Mouse (Mus musculus) G1E-ER4 (cell line): ENCODE measurements around the gene Kctd19. TPM values are rescaled to one million over a fixed set of nuclear protein-coding genes. Genes with fewer than 3 reads are reported as not detected.

ENCODE experiments used
- GATA1 ChIP-seq: IDR thresholded peaks from one replicate; pipeline ENCODE4 v1.8.0; 2012; ENCODE audit warnings: low read length, inconsistent platforms
- polyA plus RNA-seq: library from polyadenylated mRNA; stranded (reverse); fragments of >175 nt; gene quantifications from 2 replicates; pipeline ENCODE4 v1.2.3, GENCODE M21; 2012

Kctd19 gene
- polyA plus RNA-seq, 1 experiment, result not detected

DNA sequence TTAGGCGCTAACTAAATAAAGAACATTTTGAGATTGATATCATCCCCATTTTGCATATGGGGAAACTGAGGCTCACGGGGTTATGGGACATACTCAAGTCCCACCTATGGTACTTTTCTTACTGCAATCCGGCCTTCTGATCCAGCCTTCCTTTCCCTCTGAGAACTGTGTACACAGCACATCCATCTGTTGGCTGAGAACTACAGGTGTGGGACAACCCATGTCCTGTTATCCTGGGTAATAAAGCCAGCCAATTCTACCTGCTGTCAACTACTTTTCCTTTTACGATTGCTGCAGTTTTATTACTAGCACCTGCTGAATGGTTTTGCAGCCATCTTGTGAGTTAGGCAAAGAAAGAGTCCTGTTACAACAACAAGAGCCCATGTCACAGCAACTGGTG lies 58.8 kb downstream of the Kctd19 start:
- no peak for TF ChIP-seq GATA1

DNA sequence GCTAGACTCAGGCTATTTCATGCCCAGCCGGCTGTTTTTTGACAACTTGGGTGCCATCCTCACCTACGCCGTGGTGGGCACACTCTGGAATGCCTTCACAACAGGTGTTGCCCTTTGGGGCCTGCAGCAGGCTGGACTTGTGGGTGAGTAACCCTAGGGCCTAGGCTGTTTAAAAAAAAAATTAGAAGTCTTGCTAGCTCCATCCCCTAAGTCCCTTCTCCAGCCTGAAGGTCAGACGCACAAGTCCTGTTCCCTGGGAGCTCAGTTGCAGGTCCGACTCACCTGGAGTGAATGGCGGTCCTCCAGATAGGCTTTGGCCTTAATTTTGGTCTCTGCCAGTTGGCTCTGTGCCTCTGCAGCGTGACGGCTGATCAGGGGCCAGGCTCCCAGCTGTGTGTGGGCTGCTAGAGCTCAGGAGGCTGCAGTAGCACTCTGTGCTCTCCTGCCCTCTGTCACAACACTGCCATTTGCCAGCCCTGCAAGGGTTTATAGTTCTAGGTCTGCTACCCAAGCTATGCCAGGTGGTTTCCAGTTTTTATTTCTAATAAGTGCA lies 59.6 kb downstream of the Kctd19 start:
- TF ChIP-seq GATA1, result no peak

DNA sequence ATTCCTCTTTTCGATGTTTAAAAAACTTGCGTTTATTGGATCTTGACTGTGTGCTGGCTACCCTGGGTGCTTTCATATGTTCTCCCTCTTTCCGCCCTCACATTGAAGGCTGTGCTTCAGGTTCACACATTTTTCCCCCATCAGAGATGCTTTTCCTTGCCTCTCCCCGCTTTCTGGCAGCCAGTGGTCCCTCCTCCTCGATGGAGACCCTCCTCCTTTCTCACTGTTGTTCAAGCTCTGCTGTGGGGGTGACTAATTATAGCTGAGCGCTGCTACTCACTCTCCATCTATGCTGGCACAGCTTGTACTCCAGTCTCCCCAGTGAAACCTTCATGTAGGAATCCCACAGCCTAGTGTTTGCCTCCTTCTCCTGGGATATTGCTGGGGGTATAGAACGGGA lies 63.1 kb downstream of the Kctd19 start:
- TF ChIP-seq GATA1, result no peak

DNA sequence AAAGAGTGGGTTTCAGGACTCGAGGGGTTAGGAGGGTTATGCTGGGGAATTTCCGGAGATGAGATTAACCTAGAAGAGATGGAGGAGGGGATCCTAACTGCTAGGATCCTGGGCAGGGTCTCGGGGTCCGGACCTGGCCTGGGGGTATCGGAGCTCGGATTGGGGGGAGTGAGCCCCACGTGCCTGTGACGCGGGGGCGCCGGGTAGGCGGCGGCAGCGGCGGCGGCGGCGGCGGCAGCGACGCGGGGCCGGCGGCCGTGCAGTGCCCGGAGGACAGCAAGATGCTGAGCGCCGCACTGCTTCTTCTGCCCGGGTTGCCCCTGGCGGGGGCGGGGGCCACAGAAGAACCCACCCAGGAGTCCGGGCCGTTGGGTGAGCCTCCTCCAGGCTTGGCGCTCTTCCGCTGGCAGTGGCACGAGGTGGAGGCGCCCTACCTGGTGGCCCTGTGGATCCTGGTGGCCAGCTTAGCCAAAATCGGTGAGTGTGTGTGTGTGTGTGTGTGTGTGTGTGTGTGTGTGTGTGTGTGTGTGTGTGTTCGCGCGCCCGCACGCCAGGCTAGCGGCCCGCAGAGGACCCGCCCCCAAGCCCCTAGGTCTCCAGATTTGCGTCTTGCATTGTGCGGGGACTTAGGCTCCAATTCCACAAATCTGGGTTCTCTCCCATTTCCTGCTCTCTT lies 64.1 kb downstream of the Kctd19 start:
- TF ChIP-seq GATA1, result no peak

DNA sequence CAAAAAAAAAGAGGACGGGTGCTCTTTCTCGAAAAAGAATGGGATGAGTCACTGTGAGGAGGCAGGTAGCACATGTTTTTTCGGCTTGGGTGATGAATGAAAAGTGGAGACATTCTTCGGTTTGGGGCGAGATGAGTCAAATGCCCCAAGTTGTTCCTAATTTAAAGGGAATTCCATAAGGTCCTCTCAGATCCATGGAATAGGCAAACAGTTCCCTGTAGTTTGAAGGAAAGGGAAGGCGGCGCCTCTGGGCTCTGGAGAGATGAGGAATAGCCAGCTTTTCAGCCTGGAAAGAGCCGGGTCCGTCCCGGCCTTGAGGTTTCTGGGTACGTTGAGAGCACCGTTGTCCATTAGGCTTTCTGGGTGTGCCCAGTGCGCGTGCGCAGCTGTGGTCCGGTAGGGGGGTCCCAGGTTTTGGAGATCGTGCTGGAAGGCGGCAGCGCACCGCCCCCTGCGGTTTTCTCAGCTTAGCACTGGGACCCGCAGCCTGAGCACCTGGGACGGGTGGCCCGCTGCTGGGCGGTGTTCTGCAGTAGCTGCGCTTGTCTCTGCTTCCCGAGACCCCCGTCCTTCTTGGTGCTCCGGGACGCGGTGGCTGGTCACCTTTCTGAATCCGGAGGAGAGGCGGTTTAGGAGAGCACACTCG lies 64.7 kb downstream of the Kctd19 start, which contains the start of gene Slc9a5:
TSS of gene Slc9a5 (plus strand) at position 394 of the 646 bp plus-strand sequence.
- no peak for TF ChIP-seq GATA1

DNA sequence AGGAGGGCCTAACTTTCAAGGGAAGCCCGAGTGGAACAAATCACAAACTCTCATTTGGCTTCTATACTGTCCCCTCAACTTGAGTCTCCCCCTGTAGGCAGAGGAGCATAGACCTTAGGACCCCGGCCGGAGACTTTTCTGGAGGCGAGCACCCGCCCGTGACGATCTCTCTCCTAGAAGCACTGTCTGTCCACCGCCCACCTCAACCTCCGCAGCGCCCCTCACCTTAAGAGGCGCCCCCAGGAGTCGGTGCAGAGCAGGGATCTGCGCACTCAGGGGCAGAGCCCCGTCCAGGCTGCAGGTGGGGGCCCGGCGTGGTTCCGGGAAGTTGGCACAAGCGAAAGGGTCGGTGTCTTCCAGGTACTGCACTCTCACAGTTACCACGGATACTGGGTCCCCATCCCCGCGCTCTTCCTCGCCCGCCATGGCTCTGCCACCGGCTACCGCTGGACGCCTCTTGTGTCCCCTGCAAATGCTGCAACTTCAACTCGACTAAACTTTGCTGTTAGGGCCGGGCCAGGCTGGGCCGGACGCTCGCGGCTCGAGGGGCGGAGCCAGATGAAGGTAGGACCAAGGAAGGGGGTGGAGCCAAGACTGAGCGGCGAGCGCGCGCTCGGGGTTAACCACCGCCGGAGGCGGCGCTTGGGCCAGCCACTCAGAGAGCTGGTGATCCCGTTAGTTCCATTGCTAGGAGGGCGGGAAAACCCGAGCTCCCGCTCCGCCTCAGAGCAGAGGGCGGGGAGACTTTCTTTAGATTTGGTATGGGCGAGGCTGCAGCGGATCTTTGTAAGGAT lies 65.7 kb downstream of the Kctd19 start, which contains the start of gene Fhod1:
TSS of gene Fhod1 (minus strand) at position 526 of the 794 bp plus-strand sequence.
- TF ChIP-seq GATA1, result no peak

DNA sequence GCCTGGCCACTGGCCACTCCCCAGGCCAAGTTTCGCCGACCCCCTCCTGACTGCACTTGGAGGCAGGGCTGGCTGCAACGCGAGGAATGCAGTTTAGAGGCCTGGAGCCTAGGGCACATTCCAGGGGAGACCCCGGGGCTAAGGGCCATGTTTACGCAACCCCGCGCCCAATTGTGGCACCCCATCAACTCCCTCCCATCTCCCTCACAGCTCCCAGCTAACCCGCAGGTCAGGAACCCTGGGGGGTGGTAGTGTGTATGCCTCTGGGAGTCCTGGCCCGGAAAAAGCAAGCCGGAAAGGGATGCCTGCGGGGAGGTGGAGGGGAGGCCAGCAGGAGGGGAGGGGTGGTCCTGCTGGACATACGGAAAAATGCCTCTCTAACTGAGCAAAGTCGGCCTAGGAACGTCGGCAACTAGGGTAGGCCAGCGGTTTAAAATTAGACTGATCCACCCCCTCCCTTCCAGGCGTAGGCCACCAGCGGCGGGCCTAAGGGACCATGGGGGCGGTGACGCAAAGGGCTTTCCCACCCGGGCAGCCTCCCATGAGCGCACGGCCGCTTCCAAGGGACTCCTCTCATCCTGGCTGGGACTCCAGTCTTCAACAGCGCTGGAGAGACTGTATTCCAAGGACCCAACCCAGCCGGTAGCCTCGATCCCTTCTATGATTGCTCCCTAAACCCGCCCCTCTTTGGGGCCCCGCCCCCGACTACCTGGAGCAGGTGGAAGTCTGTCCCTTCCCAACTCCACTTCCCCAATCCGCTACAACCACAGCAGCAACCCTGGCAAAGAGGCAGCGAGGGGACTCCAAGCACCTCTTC lies 66.5 kb downstream of the Kctd19 start:
- TF ChIP-seq GATA1, result no peak

DNA sequence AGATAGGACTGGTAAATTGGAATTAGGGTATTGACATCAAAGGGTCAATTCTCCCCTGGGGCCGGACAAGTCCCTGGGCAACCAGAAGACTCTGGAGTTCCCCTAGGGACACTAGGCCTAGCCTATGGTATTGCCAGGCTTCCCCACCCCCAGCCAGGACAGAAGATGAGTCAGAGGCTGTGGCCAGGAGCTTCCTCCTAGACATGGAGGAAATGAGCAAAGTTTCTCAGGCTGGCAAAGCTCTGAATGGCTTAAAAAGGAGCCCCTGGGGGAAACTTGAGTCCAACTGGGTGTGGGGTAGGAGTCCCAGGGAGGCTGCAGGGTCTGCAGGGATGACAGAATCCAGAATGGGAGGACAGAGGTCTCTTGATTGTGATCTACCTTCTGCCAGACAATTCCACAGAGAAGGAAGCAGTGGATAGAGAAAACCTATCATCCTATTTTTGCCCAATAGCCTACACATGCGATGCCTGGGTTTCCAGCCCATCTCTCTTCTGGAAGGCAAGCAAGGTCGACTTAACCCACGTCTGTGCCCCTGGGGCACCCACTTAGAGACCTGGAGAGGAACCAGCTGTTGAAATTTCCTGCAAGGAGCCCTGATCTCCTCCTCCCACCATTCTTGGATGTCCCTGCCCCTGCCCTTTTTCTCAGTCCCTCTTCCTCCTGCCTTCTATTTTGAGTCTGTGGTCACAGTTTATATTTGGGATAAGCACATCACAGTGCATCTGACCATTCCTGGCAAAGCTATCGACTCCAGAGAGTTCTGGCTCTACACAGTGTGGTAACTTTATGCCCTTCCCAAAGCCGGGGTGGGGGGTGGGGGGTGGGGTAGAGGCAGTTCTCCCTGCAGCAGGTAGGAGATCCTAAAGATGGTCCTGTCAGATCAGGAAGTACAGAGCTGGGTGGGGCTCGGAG lies 68.0 kb downstream of the Kctd19 start:
- no peak for TF ChIP-seq GATA1

DNA sequence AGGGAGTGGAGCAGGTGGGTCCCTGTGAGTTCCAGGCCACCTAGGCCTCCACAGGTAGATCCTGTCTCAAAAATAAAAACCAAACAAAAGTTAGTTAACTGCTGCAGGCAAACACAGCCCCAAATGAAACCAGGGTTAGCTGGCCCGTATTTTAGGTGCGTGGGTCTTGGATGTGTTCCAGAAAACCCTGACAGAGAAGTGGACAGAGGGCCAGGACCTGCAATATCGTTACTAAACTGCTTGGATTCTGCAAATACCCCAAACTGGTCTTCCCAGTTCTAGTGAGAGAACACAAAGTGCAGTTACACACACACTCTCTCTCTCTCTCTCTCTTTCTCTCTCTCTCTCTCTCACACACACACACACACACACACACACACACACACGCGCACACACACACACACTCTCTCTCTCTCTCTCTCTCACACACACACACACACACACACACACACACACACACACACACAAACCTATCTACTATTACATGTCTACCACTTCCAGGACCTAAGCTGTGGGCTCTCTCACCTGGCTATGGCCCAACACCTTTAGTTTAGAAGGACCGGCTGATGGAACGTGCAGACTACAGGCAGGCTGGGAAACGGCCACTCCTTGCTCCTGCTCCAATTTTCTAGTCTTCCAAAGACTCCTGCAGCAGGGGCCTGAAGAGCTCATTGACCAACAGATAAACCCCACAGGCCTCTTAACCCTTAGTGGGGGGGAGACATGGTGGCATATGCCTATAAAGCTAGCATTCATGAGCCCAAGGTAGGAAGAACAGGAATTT lies 69.3 kb downstream of the Kctd19 start:
- no peak for TF ChIP-seq GATA1

DNA sequence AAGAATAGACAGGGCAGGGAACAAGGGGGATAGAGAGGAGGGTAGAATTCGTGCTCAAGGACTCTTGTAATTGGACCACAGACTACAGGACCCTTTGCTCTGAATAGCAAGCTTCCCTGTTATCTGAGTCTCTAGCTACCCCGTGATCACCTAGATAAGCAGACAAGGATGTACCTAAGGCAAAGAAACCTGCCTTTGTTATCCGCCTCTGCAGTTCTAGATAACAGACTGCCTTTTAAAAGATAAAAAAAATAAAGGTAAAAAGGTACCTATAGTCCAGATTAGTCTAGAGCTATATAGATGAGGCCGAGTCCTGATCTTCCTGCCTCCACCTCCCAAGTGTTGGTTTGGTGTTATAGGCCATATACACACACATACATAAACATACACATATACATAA lies 70.5 kb downstream of the Kctd19 start:
- no peak for TF ChIP-seq GATA1

DNA sequence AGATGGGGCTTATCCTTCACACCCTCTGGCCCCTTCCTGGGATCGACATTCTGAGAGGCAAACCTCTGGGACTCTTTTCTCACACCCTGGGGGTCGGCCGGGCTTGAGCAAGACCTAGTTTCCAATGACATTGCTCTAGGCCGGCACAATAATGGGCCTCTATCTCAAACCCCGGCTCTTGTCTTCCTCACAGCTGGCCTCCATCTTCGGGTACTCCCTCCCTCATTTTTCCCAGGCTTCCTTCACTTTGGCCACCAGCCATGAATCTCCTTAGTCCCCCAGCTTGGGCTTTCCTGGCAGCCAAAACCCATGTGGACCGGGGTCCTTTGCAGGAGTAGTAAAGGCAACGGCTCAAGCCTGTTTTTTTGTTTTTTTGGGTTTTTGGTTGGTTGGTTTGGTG lies 71.9 kb downstream of the Kctd19 start:
- TF ChIP-seq GATA1, result no peak

DNA sequence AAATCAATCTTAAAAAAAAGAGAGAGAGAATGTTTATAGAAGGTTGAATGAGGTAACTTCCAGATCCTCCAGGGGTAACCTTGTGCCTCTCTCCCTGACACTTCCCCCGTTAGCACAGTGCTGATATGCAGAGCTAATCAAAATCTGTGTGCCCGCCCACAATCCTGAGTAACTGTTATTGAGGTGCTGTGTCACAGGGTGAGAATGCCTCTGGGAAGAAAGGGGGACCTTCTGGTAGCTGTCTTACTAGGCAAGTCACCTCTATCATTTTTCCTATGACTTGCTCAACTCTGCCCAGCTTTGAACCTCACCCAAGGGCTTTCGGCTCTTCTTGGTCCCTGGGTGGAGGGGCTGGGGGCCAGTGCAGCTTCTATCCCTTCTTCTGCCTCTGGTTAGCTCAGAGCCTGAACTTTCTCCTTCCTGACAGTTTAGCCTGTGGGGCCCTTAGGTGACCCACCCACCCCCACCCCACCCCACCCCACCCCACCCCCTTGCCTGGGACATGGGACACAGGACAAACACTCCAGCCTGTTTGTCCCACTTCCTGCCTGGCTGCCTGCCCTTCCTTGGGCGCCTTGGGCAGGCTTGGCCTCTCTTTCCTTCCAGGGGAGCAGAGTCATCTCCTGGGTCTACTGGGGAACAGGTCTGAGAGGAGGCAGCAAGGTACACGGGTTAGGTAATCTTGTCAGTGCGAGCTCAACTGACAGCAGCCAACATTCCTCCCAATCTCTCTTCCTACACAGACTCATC lies 73.2 kb downstream of the Kctd19 start:
- TF ChIP-seq GATA1, result no peak

DNA sequence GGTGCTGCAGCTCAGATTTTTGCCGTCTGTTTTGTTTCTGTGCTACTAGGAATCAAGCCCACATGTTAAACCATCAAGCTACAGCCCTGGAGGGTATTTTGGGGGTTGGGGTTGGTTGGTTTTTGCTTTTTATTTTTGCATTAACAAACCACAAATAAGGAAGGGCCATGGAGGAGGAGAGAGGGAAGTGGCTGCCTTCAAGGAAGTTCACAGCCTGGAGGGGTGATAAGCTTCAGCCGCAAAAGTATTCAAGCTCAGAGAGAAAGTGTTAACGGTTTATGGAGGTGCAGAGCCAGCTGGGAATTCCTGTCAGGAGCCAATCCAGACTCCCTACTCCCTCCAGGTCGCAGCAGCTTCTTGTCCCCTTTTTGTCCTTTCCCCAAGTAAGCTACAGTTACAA lies 74.3 kb downstream of the Kctd19 start:
- TF ChIP-seq GATA1, result no peak
